Mouse (Mus musculus) adrenal gland, postnatal 25 days (tissue): ENCODE measurements at regions not wholly inside any gene's neighbourhood (a gene's known extent, or its start where the extent isn't known, plus 50 kb on each side); places are given as distances from the start of the nearest gene placed in this dataset.
"Not testable (repeated sequence)": the region's sequence is repeated elsewhere in the genome, so short reads cannot be mapped to it uniquely, and the experiment has no call there.

Source experiments
- DNase-seq: peaks from one replicate; pipeline ENCODE4 v3.0.0; 2021; ENCODE audit warnings: mixed read lengths
- microRNA-seq, 2 experiments: library from miRNA; unstranded; fragments of <30 nt; microRNA quantifications; one replicate each; pipeline ENCODE4 v1.2.0; 2021

DNA sequence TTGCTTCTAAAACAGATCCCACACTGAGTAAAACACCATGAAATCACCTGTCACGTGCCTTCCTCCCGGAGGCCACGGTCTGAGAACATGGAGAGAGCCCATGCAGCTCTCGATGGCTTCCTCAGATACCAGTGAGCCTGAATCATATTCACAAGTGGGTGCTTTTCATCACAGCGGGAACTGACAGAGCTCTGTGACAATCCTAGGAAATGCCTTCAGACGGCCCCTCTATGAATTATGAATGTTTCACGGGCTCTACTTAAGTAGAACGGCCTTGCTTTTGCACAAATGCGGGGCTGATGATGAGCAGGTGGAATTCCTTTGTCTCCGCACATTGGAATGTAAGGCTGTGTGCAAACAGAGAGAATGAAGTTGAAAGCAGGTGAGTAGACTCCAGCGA is 383.1 kb downstream of the Lrig3 start:
- no peak for DNase-seq

DNA sequence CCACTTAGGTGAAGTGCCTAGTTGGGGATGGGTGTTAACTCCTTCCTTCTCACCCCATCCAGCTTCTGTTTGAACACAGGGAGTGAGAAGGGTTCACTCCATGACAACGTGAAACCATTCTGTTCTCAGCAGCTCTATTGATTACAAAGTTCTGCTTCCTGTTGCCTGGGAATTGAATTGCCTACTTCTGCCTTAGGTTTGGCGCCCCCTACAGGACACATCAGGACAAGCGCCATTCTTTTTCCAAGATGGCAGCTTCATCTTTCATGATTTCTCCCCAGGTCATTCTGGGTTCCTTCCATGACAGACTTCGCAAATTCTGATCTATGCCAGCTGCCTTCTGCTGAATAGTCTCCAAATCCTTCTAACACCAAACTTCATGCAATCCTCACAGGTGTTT is 371.5 kb downstream of the Lrig3 start:
- no peak for DNase-seq

DNA sequence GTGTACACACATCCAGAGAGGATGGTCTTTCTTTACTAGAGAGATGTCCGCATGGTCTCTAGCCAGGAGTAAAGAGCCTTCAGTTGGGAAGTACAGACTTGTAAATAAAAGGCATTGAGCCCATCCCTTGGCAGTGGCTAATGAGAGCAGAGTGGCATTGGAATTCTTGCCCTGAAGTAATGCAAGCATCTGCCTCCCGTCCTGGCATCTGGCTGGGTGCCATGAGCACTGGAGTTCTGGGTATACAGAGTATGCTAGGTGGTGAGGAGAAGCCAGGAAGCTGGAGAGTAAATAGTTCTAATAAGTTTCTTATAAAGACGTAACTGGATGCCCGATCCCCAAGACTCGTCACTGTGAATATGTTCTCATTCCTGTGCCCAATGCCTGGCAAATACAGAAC is 367.8 kb downstream of the Lrig3 start:
- DNase-seq: no peak

DNA sequence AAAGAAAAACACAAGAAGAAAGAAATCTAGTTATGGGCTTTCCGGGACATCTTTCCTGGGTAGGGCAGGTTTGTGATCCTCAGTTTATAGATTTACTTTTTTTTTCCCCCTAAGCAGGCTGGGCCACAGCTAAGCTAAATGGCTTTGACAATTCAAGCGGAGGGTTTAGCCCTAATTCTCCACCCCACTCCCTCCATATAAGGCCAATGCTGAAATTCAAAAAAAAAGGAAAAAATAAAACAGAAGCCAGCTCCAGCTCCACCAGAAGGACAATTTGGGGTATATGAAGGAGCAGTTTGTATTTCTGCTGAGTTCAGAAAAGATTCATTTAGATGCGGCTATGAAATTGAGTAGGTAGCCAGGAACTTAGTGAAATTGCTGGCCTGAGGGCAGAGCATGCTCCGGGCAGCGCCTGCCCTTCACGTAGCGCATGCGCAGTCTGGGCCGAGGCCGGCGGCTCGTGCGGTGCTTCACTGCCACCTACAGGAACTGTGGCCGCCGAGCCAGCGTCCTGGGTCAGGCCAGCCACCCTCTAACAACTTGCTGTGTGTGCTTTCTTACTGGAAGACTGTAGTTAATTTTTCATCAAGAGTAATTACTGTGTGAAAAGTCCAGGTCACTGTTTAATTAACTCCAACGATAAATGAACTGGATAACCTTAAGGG is 364.5 kb downstream of the Lrig3 start:
- DNase-seq: peak; percentile 94

DNA sequence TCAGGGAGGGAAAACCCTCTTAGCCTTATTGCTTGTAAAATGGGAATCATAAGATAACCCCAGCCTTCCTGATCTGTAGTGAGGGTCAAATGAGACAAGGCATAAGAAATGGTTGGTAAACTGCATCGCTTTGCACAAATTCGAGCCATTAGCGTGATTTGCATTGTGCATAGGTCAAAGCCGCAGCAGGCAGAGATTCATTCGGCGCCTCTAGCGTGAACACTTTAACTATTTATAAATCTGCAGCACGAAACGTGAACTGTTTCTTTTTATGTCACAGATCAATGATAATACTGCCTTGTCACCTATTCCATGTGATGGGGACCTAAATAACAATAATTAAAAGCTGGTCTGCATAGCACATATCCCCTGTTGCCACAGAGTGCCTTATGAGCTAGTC is 354.9 kb downstream of the Lrig3 start:
- DNase-seq: no peak

DNA sequence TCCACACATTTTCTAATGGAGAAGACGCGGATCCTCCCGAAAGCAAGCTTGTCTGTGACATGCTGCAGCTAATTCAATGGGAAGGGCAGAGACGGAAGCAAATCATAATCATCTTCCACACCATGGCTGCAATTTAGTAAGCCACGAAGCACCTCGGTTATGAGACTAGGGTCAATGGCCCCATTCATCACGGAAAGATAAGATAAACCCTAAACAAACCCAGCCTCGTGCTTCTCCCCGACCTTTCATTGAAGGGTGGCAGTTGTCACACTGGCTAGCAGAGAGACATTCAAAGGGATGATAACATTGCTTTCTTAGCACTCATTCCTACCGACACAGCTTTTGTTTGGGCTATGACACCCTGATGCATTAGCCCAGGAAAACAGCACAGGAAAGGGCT is 353.8 kb downstream of the Lrig3 start:
- no peak for DNase-seq

DNA sequence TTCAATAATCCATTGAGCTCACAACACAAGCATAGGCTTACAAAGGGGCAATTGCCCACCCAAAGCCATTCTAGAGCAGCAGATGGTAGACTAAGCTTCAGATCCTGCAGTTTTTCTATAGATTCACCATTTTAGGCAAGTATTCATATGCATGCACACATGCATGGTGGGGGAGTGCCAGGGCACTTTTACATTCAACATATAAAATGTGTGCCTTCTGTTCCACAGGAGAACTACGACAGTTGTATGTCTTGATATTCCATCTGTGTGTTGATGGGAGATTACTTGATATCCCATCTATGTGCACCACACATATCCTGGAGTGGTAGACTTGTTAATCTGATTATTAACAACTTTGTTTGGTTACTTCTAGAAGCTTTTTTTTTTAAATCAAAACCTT is 334.0 kb downstream of the Lrig3 start:
- no peak for DNase-seq

DNA sequence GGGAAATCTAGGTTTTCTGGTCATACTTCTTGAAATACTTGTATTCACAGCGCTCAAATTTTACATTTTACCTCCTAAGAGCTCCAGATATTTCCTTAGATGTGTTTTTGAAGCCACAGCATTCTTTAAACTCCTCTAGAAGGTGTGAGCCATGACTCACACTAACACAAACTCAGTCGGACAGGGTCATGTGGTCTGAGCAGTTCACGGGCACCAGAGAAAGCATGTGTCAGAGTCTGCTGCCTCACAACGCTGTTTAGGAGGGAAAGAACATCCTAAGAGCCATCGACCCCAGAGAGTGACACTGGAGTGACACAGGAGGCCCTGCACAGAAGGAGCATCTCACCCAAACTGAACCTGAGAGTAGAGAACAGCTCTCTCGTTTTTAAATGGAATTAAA is 332.2 kb downstream of the Lrig3 start:
- no peak for DNase-seq

DNA sequence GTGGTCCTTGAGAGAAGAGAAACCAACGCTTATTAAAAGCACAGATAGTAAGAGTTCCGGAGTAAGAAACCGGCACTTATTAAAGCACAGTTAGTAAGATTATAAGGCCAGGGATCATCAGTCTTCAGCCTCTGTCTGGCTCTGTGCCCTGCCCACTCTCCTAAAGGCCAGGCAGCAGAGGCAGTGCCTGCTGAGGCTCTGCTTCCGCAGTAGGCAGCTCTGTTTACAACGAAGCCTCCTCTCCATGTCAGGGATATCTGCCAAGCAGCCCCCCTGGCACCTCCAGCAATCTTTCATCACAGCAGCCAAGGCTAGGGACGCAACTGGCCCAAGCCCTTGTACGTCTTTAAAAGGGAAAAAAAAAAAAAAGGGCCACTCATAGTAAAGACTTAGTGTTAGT is 329.9 kb downstream of the Lrig3 start:
- DNase-seq: peak; percentile 64

DNA sequence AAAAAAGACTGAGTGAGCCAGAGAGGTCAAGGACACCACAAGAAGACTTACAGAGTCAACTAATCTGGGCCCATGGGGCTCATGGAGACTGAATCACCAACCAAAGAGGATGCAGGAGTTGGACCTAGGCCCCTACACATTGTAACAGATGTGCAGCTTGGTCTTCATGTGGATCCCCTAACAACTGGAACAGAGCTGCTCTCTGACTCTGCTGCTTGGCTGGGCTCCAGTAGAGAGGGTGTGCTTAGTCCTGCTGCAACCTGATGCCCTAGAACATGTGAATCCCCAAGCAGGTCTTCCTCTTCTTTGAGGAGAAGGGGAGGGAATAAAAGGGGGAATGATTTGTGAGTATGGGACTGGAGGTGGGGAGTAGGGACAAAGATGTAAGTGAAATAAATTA is 325.8 kb downstream of the Lrig3 start:
- peak; percentile 10 for DNase-seq

DNA sequence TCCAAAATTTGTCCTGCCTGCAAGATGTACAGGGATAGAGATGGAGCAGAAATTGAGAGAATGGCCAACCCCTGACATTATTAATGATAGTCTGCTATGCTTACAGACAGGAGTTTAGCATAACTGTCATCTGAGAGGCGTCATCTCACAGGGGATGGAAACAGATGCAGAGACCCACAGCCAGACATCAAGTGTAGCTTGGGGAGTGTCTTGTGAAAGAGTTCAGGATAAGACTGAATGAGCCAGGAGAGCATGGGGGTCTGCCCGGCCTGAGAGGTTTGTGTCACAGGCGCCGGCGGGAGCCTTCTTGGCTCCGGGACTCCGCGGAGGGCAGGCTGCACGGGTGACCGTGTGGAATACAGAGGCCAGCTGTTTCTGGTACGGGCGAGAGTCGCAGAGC is 319.1 kb downstream of the Lrig3 start:
- not testable (repeated sequence) for DNase-seq

DNA sequence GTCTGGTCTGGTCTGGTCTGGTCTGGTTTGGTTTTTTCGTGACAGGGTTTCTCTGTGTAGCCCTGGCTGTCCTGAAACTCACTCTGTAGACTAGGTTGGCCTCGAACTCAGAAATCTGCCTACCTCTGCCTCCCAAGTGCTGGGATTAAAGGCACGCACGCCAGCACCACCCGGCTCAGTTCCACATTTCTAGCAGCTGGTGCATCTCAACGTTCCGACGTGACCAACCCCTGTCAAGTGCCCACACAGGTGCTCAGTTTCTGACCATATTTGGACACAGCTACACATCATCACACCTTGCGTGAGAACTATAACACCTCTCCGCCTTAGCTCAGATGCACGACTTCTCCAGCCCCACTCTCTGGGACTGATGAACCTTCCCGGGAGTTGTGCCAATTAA is 304.4 kb downstream of the Lrig3 start:
- no peak for DNase-seq

DNA sequence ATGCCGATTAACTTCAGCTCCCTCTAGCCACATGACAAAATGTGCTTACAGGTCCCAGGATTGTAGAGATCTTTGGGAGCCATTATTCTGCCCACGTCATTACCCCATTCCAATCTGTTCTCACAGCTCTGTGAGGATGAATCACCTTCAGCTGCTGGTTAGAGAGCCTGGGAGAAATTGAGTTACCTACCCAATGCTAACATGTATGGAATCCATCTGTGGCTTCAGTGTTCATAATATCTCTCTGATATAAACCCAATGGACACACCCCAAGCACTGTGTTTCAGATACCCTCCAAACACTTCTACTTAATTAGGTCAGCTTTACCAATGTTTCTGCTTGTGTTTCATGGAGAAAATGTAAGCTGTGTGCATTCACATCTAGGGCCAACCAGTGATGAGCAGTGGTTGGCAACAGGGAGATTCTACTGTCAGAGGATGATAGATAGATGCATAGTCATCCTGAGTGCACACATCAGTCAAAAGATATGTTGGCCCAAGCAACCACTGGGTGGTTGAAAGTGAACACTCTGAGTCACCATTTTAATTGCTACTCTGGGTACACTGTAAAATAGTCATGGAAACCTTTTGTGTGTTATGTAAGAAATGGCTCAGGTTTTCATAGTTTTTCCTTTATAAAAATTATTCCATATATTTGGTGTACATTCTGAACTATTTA is 301.5 kb downstream of the Lrig3 start:
- DNase-seq: no peak

DNA sequence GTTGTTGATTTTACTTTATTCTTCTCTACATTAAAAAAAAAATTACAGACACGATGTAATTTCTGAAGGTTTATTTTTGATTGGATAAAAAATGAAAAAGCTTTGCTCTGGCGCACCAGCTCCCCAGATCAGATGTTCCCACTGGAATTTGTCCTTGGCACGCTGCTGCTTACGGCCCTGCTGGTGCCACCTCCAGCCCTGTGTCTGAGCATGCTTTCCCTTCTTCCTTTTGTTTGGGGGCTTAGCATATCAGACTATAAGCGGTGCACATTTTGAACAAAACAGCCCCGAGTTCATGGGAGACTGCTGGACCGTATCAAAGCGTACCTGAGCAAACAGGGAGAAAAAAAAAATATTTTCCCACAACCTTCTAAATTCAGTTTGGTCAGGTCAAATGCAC is 291.2 kb downstream of the Lrig3 start:
- DNase-seq: peak; percentile 17

DNA sequence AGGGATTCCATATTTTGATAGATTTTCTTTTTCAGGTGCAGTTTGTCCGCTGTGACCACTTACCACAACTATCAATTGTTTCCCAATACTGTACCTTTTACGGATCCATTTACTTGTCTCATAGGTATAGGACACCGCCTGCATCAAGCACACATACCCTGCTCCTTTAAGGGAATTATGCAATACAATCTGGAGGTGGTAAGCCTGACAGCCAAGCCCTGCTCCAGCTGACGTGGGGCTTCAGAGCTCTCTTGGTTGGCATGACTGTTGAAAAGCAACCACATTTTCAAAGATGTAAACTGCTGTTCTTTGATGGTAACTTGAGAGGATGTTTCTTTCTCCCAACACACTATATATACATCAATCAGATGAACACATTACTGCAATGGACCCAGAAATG is 288.2 kb downstream of the Lrig3 start:
- no peak for DNase-seq

DNA sequence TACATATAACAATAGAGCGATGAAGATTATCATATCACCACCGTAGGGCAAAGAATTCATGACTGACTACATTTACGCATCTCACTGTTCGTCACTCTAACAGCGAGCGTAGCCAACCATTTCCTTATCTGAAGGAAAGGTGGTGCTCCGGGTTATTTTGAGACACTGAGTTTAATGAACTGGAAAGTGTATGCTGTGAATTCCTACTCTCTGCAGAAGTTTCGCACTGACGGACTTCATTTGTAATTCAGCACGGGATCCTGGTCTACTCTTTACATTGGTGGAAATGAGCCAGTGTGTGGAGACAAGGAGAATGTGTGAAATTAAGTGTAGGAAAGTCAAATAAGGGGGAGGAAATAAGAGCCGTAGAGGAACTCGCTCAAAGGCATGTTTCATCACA is 283.2 kb downstream of the Lrig3 start:
- DNase-seq: no peak

DNA sequence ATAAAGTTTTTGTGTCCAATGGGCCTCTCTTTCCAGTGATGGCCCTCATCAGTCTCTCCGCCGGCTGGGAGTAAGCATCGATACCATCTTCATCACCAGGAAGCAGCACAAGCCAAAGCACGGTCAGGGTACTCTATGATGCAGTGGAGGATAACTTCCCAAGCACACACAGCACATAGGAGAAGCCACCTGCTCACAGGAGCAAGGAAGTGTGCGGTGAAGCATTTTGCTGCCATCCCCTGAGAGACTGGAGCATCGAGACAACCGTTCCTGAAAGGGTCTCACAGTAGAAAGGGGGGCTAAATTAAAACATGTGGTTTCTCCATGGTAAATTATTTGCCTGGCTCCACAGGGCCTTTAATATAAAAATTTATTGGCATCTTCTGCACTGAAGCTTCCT is 277.1 kb downstream of the Lrig3 start:
- no peak for DNase-seq

DNA sequence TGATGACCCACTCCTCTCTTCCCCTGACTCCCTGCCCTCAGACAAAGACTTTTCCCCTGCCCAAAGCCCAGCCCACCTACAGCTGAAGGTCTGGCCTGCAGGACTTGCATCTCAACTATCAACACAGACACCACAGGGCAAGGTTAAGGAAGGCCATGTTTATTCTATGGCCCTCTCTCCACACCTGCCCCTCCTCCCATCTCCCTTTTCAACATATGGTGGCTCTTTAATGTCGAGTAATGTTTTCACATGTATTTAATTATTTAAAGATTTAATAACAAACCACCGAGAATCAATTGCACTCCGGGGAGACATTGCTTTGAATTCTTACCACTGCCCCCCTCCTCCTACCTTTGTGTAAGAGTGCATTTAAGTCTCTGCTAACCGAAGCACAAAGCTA is 273.6 kb downstream of the Lrig3 start:
- no peak for DNase-seq

Small RNA genes in the stretch of these regions (microRNA-seq; reads per million reads assigned to microRNA genes)
- gene Mir378d: 35.3 to 53.0 reads per million in 2 experiments
